Mouse (Mus musculus): ENCODE data around the gene Kansl1.

- TF ChIP-seq POLR2A (IDR thresholded peaks at IDR 0.05; ENCODE audit: borderline replicate concordance, low read depth, low read length): no peak
- no peak for TF ChIP-seq CTCF (IDR thresholded peaks at IDR 0.05; ENCODE audit: low read depth, low read length)
These were observed 43.8 kb upstream of the Kansl1 start for GRCm38 (mm10) chr11:104512436-104512835.

All from bone marrow macrophage, adult 2 months (primary cell).